Mouse (Mus musculus) heart, postnatal 10 days (tissue): ENCODE results near the gene Zdhhc19. TPM values are rescaled to one million over a fixed set of nuclear protein-coding genes. Genes with fewer than 3 reads are reported as not detected.
A peak's percentile ranks its signal among the peaks of the same experiment; 100 is the strongest.

ENCODE experiments used
- DNase-seq, 2 experiments: peaks; one replicate each; pipeline ENCODE4 v3.0.0; 2021
- intact Hi-C: fragments of 180-260 bp; cut with DNase I; formaldehyde crosslinking; loops from one replicate; pipeline ENCODE4 v1.15.1; 2025
- total RNA-seq, 2 experiments: library from RNA; stranded (reverse); gene quantifications; 2 replicates each; pipeline ENCODE4 v1.2.3; 2021

The Zdhhc19 gene
- total RNA-seq, 2 experiments from 2014 or later, result not detected

DNA sequence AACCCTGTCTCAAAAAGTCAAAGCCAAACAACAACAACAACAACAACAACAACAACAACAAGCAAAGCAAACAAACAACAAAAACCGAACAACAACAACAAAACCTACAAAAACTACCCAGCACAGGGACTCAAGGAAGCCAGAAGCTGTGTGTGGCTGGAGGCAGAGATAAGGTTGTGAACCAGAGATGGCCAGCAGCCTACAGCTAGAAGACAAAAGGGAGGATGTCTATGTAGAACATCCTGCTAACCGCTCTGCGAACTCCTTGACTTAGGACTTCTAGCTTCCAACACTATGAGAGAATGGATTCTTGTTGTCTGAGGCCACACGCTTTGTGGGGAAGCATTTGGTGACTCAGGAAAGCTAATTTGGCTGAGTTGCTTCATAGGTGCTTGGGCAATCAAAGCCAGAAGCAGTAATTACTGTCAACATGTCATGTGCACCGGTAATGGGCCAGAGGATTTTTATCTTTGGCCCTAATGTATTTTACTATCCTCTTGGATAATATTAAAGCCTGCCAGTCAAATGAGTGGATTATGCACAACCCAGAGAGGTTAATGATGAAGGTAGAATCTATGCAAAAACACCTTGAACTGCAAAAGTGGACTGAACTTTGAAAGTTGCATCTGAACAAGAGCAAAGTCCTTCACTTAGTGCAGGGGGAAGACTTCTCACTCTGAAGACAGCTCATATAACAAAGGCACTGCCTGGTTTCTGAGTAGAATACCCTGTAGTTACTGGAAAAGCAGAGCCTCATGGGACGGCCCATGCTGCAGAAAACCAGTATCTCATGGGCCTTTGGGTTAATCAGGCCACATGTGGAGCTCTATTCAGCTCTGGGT is 45.5 kb downstream of the Zdhhc19 start:
- DNase-seq, result peak in 1 of 2 experiments; percentile 28
- intact Hi-C loops, result no loop called here

- intact Hi-C loops, result no loop called here
- DNase-seq, result no peak
Measured at GRCm38 (mm10) chr16:32543422-32543821, 47.4 kb downstream of the Zdhhc19 start.

- intact Hi-C loops, result no loop called here
- no peak for DNase-seq
Measured at GRCm38 (mm10) chr16:32547156-32548068, 51.3 kb downstream of the Zdhhc19 start.

DNA sequence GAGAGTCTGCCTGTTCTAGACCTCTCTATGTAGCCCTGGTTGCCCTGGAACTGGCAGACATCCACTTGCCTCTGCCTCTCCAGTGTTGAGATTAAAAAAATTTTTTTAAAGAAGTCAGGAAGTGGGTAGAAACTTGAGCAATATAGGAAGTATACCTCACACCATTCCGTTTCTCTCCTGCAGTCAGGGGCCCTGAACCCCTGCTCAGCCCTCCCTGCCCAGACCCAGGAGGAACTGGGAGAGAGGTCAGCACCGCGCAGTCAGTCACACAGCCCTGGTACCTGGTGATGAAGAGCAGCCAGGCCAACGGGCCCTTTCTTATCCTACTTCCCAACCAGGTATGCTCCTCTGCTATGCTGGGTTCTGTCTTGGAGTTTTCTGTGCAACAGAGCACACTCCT is 54.0 kb downstream of the Zdhhc19 start:
- DNase-seq, result no peak
- intact Hi-C loops, result no loop called here

DNA sequence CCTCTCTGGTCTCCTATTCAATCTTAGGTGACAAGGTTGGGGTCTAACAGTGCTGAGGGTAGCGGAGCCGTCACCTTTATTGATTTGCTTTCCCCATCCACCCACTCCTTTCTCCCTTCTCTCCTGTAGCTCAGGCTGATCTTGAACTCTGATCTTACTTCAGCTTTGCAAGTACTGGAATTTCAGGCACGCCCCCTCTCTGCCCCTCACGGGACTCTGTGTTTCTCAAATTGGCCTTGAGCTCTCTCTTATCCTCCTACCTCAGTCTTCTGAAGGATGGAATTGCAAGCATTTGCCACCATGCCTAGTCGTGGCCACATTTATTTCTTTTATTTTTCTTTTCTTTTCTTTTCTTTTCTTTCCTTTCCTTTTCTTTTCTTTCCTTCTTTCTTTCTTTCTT is 54.4 kb downstream of the Zdhhc19 start:
- no peak for DNase-seq
- intact Hi-C loops, result no loop called here

DNA sequence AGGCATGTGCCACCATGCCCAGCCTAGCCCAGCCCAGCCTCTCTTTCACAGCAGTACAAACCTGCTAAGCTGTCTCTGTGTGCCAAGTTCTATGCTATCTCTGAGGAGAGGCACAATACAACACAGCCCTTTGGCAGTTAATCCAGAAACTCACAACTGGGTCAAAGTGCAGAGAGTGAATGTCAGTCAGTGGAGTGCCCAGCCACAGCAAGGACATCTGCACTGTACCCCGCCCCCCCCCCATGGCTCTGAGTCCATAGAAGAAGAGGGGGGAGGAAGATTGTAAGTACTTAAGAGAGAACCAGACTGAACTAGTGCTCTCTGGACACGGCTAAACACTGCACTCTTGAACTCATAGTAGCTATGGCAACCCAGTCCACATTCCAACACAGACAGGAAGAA is 55.3 kb downstream of the Zdhhc19 start:
- intact Hi-C loops, result no loop called here
- peak; percentile 53 to 63 for DNase-seq

DNA sequence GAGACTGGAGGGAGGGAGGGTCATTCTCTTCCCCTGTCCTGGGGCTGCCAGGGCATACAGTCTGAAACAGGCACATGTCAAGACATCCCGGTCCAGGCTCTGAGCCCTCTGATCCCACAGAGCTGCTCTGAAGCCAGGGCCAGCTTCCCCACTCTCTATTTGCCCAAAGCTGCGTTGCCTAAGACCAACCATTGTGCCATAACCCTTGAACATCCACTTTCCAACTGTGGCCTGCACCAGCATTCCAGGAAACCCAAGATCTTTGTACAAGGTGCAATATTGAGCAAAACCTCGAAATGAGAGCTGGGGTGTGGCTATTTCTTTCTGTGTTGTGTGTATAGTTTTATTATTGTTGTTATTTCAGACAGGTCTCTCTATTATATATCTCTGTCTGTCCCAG is 59.5 kb downstream of the Zdhhc19 start:
- DNase-seq, result no peak
- intact Hi-C loops, result no loop called here

DNA sequence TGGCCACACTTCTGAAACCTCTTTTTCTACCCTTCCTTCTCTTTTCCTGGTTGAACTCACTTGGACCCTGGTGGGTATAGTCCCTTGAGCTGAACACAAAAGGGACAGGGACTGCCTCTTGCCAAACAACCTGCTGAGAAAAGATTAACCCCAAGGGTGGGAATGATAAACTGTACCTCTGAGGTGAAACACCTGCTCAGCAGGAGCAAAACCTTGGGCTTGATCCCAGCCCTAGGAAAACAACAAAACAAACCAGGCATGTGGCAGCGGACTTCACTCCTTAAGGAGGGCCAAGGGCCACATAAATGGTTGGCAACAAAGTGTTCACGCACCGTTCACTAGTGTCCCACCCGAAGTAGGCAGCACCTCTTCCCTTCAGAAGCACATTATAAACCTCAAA is 63.4 kb downstream of the Zdhhc19 start:
- no peak for DNase-seq

GRCm38 (mm10) chr16:32563056-32563793 is 67.2 kb downstream of the Zdhhc19 start:
- DNase-seq, result no peak
- intact Hi-C loops, result no loop called here

More for the DNA sequence above, 63.4 kb downstream of the Zdhhc19 start:
- intact Hi-C loops, result no loop called here

DNA sequence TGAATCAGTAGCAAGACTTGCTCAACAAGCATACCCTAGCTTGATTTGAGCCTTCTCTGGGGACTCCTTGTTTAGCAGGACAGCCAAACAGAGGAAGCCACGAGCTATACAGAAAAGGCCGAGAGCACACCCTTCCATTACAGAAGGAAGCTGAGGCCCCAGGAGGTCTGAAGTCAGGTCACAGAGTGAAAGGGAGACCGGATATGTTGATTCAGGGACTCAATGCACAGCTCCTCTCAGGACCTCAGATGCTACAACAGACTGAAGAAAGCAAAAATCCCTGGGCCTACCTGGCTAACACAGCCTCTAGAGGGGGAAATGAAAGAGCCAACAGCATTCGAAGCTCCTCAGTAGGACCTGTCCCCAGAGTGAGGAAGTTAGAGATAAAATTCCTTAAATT is 71.2 kb downstream of the Zdhhc19 start:
- no peak for DNase-seq
- intact Hi-C loops, result no loop called here

DNA sequence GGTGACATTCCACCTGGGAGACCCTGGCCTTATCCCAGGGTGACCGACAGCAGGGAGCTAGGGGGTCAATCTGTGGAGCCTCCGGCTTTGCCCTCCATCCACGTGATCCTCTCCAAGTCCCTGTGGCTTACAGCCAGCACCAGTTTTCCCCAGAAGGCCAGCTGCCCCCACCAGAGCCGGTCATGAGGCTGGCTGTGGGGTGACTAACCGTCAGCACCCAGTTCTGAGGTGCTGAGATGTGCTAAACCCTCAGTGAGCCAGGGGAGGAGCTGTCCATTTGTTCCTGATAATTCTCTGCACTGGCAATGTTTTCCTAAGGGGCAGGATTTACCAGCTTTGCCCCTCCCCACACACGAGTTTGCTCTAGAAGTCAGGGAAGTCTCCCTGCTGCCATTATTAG is 72.3 kb downstream of the Zdhhc19 start:
- intact Hi-C loops, result no loop called here
- peak in 1 of 2 experiments; percentile 16 for DNase-seq

GRCm38 (mm10) chr16:32570042-32570441 is 74.0 kb downstream of the Zdhhc19 start:
- intact Hi-C loops, result no loop called here
- no peak for DNase-seq

DNA sequence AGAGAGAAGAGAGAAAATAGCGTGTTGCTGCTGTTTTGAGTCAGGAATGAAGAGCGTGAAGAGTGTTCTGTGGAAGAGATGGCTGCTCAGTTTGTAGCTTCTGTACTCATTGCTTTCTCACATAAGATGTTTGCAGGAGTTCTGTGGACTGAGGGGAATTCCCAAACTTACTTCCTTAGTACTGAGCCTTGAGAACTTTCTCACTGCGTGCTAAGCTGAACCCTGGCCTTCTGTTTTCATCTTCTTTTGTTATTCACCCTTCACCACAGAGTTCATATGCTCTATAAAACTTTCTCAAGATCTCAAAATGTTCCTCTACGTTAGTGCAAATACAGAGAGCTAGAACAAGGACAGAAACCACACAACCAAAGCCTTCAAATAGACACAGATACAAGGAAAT is 76.5 kb downstream of the Zdhhc19 start:
- intact Hi-C loops, result no loop called here

DNA sequence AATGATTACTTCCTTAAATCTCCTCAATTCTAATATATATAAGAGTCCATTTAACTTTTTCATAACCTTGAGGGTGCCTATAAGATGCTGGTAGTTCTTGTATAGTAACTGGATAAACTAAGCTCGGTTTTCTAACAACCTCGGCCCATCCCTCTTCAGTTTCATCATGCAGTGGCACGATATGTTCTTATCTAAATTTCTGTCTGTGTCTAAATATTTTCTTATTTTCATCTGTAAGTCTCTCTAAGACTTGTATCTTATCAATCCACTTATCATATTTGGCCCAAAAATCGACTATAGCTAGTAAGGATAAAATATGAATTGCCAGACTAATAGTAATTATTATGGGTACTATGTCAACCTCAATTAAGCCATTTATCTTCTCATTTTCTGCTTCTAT is 90.4 kb downstream of the Zdhhc19 start:
- no peak for DNase-seq
- intact Hi-C loops, result no loop called here

More for the DNA sequence above, 76.5 kb downstream of the Zdhhc19 start:
- DNase-seq, result no peak

GRCm38 (mm10) chr16:32588568-32588967 is 92.5 kb downstream of the Zdhhc19 start:
- no peak for DNase-seq
- intact Hi-C loops, result no loop called here

GRCm38 (mm10) chr16:32591521-32591920 is 95.5 kb downstream of the Zdhhc19 start:
- intact Hi-C loops, result no loop called here
- no peak for DNase-seq

DNA sequence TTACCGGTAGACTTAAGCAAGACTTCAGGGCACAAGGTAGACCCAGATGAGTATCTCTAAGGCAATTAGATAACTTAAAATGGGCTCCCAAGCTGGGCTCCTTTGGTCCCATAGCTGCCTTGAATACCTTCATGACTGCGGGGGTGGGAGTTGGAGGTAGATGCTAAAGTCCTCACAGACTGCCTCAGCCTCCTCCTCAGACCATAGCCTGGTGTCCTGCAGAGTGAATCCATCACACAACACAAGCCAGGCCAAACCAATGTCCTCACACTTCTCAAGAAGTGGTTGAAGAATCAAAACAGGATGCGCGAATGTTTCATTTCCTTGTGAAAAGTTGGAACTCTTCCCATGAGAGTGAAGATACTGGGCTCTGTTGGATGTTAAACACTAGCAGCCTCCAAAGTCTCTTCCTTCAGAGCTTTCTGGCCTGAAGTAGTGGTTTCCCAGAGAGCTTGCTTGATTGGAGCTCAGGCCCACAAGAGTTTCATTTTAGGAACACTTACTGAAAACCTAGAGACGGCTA is 97.3 kb downstream of the Zdhhc19 start:
- DNase-seq, result no peak
- intact Hi-C loops, result no loop called here

DNA sequence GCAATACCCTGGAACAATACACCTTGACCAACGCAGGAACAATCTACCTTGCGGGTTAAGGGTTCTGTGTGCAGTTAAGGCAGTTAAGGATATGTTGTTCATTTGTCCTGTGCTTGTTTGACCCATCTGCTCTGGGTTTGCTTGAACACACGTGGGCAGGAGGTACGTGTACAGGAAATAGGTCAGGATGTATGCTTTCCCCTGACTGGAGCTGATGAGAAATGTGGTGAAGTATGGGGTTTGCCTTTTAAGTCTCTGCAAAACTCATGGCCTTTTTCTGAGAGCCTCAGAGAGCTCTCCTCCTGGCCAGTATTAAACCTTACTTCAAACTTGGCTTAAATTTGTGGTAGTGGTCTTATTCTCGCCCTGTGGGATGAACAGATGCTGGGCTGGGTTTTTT is 97.9 kb downstream of the Zdhhc19 start:
- DNase-seq, result no peak
- intact Hi-C loops, result no loop called here

GRCm38 (mm10) chr16:32594701-32595100 is 98.6 kb downstream of the Zdhhc19 start:
- DNase-seq, result no peak
- intact Hi-C loops, result no loop called here

DNA sequence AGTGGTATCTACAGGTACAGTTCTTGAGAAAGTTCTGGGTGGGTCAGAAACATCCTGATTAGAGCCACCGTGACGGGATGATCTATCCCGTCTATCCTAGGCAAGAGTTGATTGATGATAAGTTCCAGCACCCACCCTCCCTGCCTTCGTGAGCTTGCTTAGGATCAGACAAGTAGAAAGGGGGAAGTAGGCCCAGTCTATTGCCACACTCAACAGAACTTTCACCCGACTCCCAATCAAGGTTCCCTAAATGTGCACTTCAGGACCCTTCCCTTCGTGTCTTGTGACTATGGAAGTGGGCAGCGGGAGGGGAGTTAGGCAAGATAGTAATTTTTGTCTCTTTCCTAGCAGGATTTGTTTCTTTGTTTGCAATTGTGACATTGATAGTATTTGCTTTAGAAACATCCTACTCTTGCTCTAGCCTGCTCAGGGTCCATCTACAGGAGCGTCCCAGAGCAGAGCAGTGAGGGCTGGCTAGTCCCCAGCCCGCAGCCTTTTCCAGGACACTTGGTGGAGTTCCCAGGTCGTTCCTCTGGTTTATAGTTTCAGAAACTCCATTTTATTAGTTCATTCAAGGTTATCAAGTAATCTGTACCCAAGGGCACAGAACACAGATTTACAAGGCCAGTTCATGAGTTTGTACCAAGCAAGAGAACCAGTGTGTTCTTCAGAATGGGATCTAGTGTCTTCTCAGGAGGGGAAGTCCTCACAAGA is 99.2 kb downstream of the Zdhhc19 start:
- no peak for DNase-seq

More for the DNA sequence above, 99.2 kb downstream of the Zdhhc19 start:
- intact Hi-C loops, result no loop called here
